Mouse (Mus musculus) hematopoietic multipotent progenitor cell, adult 10-12 weeks (in vitro differentiated cells): ENCODE data around the gene Slc2a13. TPM values are rescaled to one million over a fixed set of nuclear protein-coding genes. Genes with fewer than 3 reads are reported as not detected.

ENCODE experiments used
- polyA plus RNA-seq: library from polyadenylated mRNA; stranded (reverse); fragments of >175 nt; gene quantifications from 2 replicates; pipeline ENCODE4 v1.2.3, GENCODE M21; 2012; ENCODE audit warnings: low replicate concordance

Gene Slc2a13
- 0.03 and 0.04 TPM in 2 replicates for polyA plus RNA-seq

DNA sequence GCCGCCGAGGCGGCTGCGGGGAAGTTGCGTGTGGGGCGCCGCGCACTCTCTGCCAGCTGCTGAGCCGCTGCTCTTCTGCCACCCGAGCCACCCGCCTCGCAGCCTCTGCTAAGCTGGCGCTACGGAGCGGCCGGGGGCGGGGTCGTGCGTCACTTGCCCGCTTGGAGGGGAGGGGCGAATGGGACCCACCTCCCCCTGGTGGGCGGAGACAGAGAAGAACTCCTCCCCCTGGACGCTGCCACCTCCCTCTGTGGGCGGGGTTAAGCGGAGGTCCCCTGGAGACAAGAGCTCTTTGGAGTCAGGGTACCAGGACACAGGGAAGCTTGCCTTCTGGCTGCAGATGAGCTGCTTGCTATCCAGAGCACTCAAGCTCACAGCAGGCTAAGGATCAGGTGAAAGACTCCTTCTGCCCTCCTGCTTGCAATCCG is at the start of gene Slc2a13:
Gene Slc2a13, minus strand, starts transcription at position 151 of the 428 bp plus-strand sequence.

Other genes starting within 250 kb of the Slc2a13 start
- 2.7 and 5.2 TPM in 2 replicates for gene Lrrk2, start 99.9 kb upstream of the Slc2a13 start, polyA plus RNA-seq